Mouse (Mus musculus): ENCODE measurements around the gene Eed.

DNA sequence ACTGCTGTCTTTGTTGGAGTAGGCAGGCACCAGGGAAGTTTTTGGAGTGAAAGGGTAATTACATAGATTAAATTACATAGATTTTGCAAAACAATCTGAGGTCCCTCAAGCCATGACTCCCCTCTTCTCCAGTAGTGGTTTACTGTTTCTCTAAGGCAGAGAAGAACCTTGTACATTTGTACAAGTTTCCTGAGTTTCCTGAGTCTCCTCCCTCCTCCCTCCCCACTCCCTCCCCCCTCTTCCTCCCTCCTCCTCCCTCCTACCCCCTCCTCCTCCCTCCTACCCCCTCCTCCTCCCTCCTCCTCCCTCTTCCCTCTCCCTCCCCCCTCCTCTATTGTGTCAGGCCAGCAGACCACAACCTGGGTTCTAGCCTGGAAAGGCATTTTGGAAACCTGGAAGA, 3.6 kb upstream of the Eed start:
- TF ChIP-seq POLR2A (IDR thresholded peaks at IDR 0.05; ENCODE audit: low read depth, low read length), result no peak
- TF ChIP-seq CTCF (conservative IDR thresholded peaks at IDR 0.05 in 1 of 2, IDR thresholded peaks at IDR 0.05 in 1 of 2; ENCODE audit: low read depth in 2 of 2, low read length in 2 of 2), result no peak
- no peak for TF ChIP-seq MEF2A (IDR thresholded peaks at IDR 0.05; ENCODE audit: borderline replicate concordance, low read depth, low read length)
- TF ChIP-seq MAFK (IDR thresholded peaks at IDR 0.05; ENCODE audit: insufficient replicate concordance, low read length), result no peak
- no peak for TF ChIP-seq TBP (conservative IDR thresholded peaks at IDR 0.05; ENCODE audit: low read depth, low read length)
- TF ChIP-seq EP300 (IDR thresholded peaks at IDR 0.05; ENCODE audit: low read length), result no peak
- TF ChIP-seq HCFC1 (IDR thresholded peaks at IDR 0.05; ENCODE audit: low read depth, low read length), result no peak
- TF ChIP-seq IRF4 (IDR thresholded peaks at IDR 0.05; ENCODE audit: low read depth, low read length), result no peak
- no peak for TF ChIP-seq USF2 (conservative IDR thresholded peaks at IDR 0.05; ENCODE audit: low read depth, low read length)
- no peak for TF ChIP-seq E2F4 (IDR thresholded peaks at IDR 0.05; ENCODE audit: insufficient replicate concordance, low read depth, low read length)
- no peak for TF ChIP-seq ZKSCAN1 (IDR thresholded peaks at IDR 0.05; ENCODE audit: borderline replicate concordance, low read depth, low read length)

Data from CH12.LX (cell line).